Mouse (Mus musculus): ENCODE measurements at regions not wholly inside any gene's neighbourhood (a gene's known extent, or its start where the extent isn't known, plus 50 kb on each side); places are given as distances from the start of the nearest gene placed in this dataset.

- no peak for TF ChIP-seq EP300 (IDR thresholded peaks at IDR 0.05)
- no peak for TF ChIP-seq CTCF (IDR thresholded peaks at IDR 0.05)
Measured at GRCm38 (mm10) chr6:127378701-127379100, 67.9 kb upstream of the Parp11 start.

Data from lung, postnatal 0 days (tissue).